Mouse (Mus musculus) activated CD4-positive, CD25-positive, alpha-beta regulatory T cell, adult 4 months (primary cell): ENCODE results near the gene Actg2. TPM values are rescaled to one million over a fixed set of nuclear protein-coding genes. Genes with fewer than 3 reads are reported as not detected.

Source experiments
- ATAC-seq: one replicate; pipeline ENCODE4 v1.8.0; 2017
- polyA plus RNA-seq, 2 experiments: library from polyadenylated mRNA; unstranded; fragments of 100-300 nt; shearing (Covaris generic); gene quantifications; one replicate each; pipeline ENCODE4 v1.2.1; 2017

Actg2 gene
- polyA plus RNA-seq, 2 experiments from 2014 or later = 36.5 to 47.4 TPM

- peak; percentile 77 for ATAC-seq
These were observed 23.6 kb downstream of the Actg2 start for GRCm38 (mm10) chr6:83512495-83512894.

DNA sequence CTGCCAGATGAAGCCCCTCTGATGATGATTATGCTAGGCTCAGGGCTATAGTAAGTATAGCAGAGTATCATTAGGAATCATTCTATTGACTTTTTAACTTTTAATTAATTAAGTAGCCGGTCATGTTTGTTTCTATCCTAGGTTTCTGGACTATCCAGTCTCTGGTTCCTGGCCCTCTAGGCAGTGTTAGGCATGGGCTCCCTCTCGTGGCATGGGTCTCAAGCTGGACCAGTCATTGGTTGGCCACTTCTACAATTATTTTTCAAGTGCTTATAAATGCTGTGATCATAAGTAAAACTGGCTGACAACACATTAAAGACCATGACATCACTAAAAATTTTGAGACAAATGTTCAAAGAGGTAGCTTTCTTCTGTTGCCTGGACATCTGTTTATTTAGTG lies 25.9 kb downstream of the Actg2 start:
- ATAC-seq = no peak

GRCm38 (mm10) chr6:83509442-83509841 lies 26.6 kb downstream of the Actg2 start:
- no peak for ATAC-seq

- ATAC-seq = no peak
These were observed 28.9 kb downstream of the Actg2 start for GRCm38 (mm10) chr6:83507168-83507546.

- peak; percentile 93 for ATAC-seq
These were observed 29.6 kb downstream of the Actg2 start, which contains the start of gene Dguok for GRCm38 (mm10) chr6:83506258-83507167. Gene Dguok, minus strand, starts transcription at chr6:83506969.

GRCm38 (mm10) chr6:83505554-83505953 lies 30.5 kb downstream of the Actg2 start:
- ATAC-seq = no peak

GRCm38 (mm10) chr6:83503361-83503760 lies 32.7 kb downstream of the Actg2 start:
- ATAC-seq = no peak

DNA sequence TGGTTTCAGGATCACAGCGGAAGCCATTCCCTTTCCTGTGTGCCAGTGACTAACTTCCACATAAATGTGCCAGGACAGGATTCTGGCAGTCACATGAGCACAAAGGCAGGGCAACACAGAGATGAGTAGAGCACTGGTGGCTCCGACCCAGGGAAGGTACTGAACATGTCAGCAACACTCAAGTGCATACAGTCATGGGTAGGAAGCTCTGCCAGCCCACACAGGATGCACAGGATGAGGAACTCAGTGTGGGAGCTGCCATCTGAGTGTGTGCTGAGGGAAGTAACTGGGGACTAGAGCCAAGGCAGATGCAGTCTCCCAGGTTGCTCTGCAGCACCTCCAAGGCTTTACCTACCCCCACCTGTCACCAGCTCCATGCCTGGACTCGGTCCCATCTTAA lies 33.4 kb downstream of the Actg2 start:
- ATAC-seq = no peak

DNA sequence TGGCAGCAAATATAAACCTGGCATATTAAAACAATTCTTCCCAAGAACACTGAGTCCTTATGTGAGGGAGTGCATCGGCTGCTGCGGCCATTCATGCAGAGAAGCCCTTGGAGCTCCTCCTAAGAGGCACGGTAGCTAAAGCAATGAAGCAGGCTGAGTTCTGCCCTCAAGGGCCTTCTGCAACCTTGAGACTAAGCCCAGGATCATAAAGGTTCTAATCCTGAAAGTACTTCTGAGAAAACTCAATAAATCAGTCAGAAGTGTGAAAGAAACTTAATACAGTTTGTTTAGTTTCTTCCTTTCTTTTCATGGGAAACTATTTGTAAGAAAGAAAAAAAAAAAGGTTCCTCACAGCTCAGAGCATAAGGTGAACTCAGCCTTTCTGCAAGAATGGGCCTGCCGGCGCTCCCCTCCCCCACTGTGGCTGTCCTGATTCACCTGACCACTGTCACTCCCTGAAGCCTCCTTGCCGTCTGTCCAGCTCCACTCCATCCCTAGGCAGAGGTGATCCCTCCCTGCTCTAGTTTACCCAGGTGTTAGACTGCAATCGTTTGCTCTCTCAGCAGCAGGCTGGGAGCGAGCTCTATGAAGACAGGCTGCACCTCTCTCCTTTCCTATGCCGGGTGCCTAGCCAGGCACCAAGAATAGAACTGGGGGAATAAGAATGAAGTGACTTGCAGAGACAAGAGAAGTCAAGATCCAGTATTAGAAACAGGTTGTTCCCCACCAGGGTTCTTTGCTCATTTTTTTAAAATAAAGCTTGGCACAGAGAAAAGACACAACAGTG lies 34.3 kb downstream of the Actg2 start:
- ATAC-seq = no peak

DNA sequence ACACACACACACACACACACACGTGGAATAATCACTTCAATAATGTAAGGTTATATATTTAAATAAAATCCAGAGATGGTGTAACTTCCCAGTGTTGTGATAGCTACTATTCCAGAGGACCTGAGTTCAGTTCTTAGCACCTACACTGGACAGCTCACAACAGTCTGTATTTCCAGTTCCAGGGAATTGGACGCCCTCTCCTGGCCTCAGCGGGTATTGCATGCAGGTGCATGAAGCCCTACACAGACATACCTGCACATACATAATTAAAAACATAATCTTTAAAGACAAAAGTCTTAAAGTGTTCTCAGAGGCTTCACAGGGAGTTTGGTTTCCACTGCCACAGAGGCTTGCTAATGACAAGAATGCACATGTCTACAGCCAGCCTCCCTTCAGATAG lies 35.6 kb downstream of the Actg2 start:
- no peak for ATAC-seq

GRCm38 (mm10) chr6:83499078-83499477 lies 37.0 kb downstream of the Actg2 start:
- no peak for ATAC-seq

- no peak for ATAC-seq
These were observed 39.0 kb downstream of the Actg2 start for GRCm38 (mm10) chr6:83496753-83497710.

DNA sequence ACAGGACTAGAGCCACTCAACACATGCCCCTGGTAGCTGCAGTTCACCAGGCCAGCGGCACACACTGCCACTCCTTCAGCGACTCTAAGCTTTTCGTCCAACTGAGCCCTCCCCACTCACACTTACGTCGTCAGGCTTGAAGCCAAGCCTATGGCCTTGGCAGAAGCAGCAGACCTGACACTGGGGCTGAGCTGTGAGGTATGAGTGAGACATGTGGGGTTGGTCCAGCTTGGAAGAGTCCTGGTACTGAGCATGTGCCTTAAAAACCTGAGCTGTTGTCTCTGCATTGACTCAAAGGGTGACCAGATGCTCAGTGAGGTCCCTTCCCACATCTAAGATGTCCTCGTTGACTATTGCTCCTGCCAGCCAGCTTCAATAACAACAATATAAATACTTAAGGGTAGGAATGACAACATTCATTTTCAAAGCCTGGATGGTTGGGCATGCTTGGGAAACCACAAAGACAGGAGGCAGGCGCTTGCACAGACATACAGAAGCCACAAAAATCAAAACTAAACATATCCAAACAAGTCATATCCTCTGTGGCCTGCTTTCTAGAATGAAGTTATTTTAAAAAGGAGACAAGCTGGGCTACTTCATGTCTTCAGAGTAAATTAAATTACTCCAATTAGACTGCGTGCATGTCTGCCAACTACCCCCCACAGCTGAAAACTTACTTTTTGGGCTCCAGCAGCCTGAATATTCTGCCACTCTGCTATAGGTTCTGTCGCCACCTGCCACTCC lies 39.9 kb downstream of the Actg2 start:
- ATAC-seq = no peak

DNA sequence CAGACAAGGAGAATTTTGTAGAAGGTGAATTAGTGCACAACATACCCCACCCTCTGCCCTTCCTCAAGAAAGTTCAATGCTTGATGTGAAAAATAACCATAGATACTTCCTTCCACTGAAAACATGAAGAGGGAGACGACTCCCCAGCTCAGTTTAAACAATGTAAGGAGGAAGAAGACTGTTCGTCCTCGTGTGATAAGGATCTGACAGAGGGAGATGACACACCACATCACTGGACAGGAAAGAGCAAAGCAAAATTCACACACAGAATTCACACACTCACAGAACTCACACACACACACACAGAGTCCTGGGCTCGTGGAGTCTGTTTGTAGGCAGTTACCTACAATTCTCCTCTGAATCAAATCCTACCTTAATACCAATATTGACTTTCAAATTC lies 45.4 kb downstream of the Actg2 start:
- no peak for ATAC-seq

GRCm38 (mm10) chr6:83488200-83488599 lies 47.9 kb downstream of the Actg2 start:
- ATAC-seq = no peak

DNA sequence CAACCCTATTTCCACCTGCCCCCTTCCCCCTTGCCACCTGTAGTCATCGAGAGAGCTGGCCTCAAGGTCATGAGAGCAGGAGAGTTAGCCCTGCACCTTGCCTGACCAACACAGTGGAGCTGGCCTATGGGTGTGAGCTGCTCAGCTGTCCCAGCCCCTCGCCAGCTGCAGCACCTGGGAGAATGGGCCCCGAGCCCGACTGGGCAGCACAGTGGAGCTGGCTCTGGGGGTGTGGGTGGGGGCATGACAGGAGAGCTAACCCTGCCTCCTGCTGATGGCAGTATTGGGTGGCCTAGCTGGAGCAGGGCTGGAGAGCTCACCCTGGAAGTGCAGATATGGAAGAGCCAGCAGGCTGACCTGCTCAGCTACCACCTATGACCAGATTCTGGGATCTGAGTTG lies 48.8 kb downstream of the Actg2 start:
- no peak for ATAC-seq

DNA sequence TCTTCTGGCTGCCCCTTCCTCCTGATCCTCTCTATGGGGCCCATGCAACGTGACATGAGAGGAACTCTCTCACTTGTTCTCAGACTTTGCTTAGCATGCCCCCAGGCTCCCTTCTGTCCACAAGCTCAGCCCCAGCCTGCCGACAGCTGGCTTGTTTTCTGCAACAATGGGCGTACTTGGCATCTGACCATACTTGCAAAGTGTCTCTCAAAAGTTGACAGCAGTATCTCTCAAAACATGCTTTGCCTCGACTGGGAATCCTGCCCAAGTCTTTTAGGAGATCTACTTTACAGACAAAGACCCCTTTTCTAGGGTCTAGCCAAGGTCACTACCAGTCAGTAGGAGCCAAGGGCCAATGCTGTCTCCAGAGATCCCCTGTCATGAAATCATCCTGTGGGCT lies 50.2 kb downstream of the Actg2 start:
- no peak for ATAC-seq

- no peak for ATAC-seq
These were observed 52.3 kb downstream of the Actg2 start for GRCm38 (mm10) chr6:83483776-83484175.

DNA sequence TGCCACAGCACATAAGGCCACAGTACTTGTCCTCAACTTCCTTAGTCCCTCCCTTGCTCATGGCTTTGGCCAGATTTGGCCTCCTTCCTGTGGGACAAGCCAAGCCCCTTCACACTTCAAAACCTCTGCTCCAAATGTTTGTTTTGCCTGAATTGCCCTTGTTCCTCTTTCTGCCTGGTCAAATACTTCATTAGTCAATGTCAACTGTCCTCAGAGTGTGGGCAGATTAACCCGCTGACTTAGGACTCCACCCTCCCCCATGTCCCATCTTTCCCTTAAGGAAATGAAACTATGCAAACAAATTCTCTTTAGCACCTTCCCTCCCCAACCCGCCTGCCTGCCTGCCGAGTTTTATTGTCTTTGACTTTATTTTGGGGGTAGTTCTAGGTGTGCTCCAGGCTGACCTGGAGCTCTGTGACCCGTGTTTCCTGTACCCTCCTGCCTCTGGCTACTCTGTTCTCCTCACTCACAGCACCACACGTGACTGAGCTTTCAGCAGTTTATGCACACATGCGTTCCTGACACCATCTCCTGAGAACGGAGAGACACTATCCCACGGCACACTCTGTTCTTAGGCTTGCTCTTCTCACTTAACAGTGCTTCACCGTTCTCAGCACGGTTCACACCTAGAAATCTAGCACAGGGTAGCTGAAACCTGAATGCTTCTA lies 53.5 kb downstream of the Actg2 start:
- no peak for ATAC-seq

- no peak for ATAC-seq
These were observed 55.9 kb downstream of the Actg2 start for GRCm38 (mm10) chr6:83480019-83480655.

- ATAC-seq = no peak
These were observed 56.9 kb downstream of the Actg2 start for GRCm38 (mm10) chr6:83479193-83479592.
